Mouse (Mus musculus) gastrocnemius, postnatal 4 days (tissue): ENCODE results near the gene Icam2. TPM values are rescaled to one million over a fixed set of nuclear protein-coding genes. Genes with fewer than 3 reads are reported as not detected.
"Not testable (repeated sequence)": the region's sequence is repeated elsewhere in the genome, so short reads cannot be mapped to it uniquely, and the experiment has no call there.

Experiments
- DNase-seq, 2 experiments: peaks; one replicate each; pipeline ENCODE4 v3.0.0; 2021 to 2022; ENCODE audit warnings: low spot score in 2 of 2, mixed read lengths in 2 of 2
- long read RNA-seq, 2 experiments: library from polyadenylated mRNA; stranded (forward); transcript quantifications; one replicate each; pipeline ENCODE4 v2.0.0; 2021
- total RNA-seq, 2 experiments: library from RNA; stranded (reverse); gene quantifications; 2 replicates each; pipeline ENCODE4 v1.2.3; 2021

Icam2 gene
- 10 to 100 TPM; 18.7 to 19.9 TPM for total RNA-seq
- long read RNA-seq, experiment 1, transcript Icam2-201 (4 exons, 1,282 nt) = major isoform, 11 of 13 reads
- long read RNA-seq, experiment 1, partial matches to known transcripts = 1 of 13 reads
- long read RNA-seq, experiment 1, other reads (novel, unspliced or antisense) = 1 of 13 reads
- long read RNA-seq, experiment 2, transcript Icam2-201 (4 exons, 1,282 nt) = major isoform, 12 of 15 reads
- long read RNA-seq, experiment 2, partial matches to known transcripts = 0 of 15 reads
- long read RNA-seq, experiment 2, other reads (novel, unspliced or antisense) = 3 of 15 reads

GRCm38 (mm10) chr11:106387791-106388216, at the start of gene Icam2:
Gene Icam2, minus strand, starts transcription at chr11:106388075.
- DNase-seq = no peak

- DNase-seq = no peak
These were observed 49.7 kb upstream of the Icam2 start for GRCm38 (mm10) chr11:106437543-106437942.

GRCm38 (mm10) chr11:106437039-106437438, 49.2 kb upstream of the Icam2 start:
- DNase-seq = no peak

GRCm38 (mm10) chr11:106430392-106430791, 42.5 kb upstream of the Icam2 start:
- no peak for DNase-seq

GRCm38 (mm10) chr11:106429689-106430088, 41.8 kb upstream of the Icam2 start:
- no peak for DNase-seq

- no peak for DNase-seq
These were observed 40.7 kb upstream of the Icam2 start for GRCm38 (mm10) chr11:106428556-106428955.

GRCm38 (mm10) chr11:106428106-106428505, 40.2 kb upstream of the Icam2 start:
- DNase-seq = no peak

- DNase-seq = no peak
These were observed 38.6 kb upstream of the Icam2 start for GRCm38 (mm10) chr11:106426447-106426846.

- no peak for DNase-seq
These were observed 37.3 kb upstream of the Icam2 start for GRCm38 (mm10) chr11:106425201-106425600.

GRCm38 (mm10) chr11:106419262-106420102, 31.6 kb upstream of the Icam2 start:
- no peak for DNase-seq

- peak; percentile 68 to 81 for DNase-seq
These were observed 30.8 kb upstream of the Icam2 start for GRCm38 (mm10) chr11:106418622-106419196.

GRCm38 (mm10) chr11:106417860-106418259, 30.0 kb upstream of the Icam2 start:
- no peak for DNase-seq

GRCm38 (mm10) chr11:106416331-106416730, 28.5 kb upstream of the Icam2 start:
- no peak for DNase-seq

- no peak for DNase-seq
These were observed 24.9 kb upstream of the Icam2 start for GRCm38 (mm10) chr11:106412641-106413360.

GRCm38 (mm10) chr11:106411157-106411556, 23.3 kb upstream of the Icam2 start:
- DNase-seq = no peak

- DNase-seq = no peak
These were observed 22.6 kb upstream of the Icam2 start for GRCm38 (mm10) chr11:106410507-106410906.

GRCm38 (mm10) chr11:106410011-106410410, 22.1 kb upstream of the Icam2 start:
- no peak for DNase-seq

- DNase-seq = no peak
These were observed 10.6 kb upstream of the Icam2 start for GRCm38 (mm10) chr11:106398481-106398880.

GRCm38 (mm10) chr11:106397656-106398055, 9.8 kb upstream of the Icam2 start:
- DNase-seq = no peak

- not testable (repeated sequence) for DNase-seq
These were observed 6.2 kb upstream of the Icam2 start for GRCm38 (mm10) chr11:106394055-106394454.

- no peak for DNase-seq
These were observed 5.4 kb upstream of the Icam2 start for GRCm38 (mm10) chr11:106393331-106393616.
